Mouse (Mus musculus) kidney, embryonic 15.5 days (tissue): ENCODE results near the gene Krtap26-1. TPM values are rescaled to one million over a fixed set of nuclear protein-coding genes. Genes with fewer than 3 reads are reported as not detected.

Source experiments
- ATAC-seq: fragments of 200-750 bp; cut with Nextera tagmentation; replicated peaks from 2 replicates; pipeline ENCODE4 v1.8.0; 2017; ENCODE audit warnings: moderate TSS enrichment; ENCODE audit not compliant: low FRiP score
- H3K27ac ChIP-seq: fragments of 300-500 bp; sonication (generic); 2 replicates; pipeline ENCODE4 v1.5.1; 2015; ENCODE audit warnings: mild to moderate bottlenecking, inconsistent platforms
- H3K27me3 ChIP-seq: fragments of 300-500 bp; sonication (generic); 2 replicates; pipeline ENCODE4 v1.6.1; 2015; ENCODE audit warnings: inconsistent platforms
- H3K36me3 ChIP-seq: fragments of 300-500 bp; sonication (generic); 2 replicates; pipeline ENCODE4 v1.6.1; 2015; ENCODE audit warnings: inconsistent platforms
- H3K4me1 ChIP-seq: fragments of 300-500 bp; sonication (generic); 2 replicates; pipeline ENCODE4 v1.6.1; 2015; ENCODE audit warnings: inconsistent platforms
- H3K4me2 ChIP-seq: fragments of 300-500 bp; sonication (generic); 2 replicates; pipeline ENCODE4 v1.6.1; 2015; ENCODE audit warnings: moderate library complexity, mild to moderate bottlenecking, inconsistent platforms
- H3K4me3 ChIP-seq: fragments of 300-500 bp; sonication (generic); replicated peaks from 2 replicates; pipeline ENCODE4 v1.5.1; 2015; ENCODE audit warnings: mild to moderate bottlenecking, inconsistent platforms
- H3K9ac ChIP-seq: fragments of 300-500 bp; sonication (generic); 2 replicates; pipeline ENCODE4 v1.6.1; 2015; ENCODE audit warnings: mild to moderate bottlenecking, inconsistent platforms
- H3K9me3 ChIP-seq: fragments of 300-500 bp; sonication (generic); replicated peaks from 2 replicates; pipeline ENCODE4 v1.6.1; 2016; ENCODE audit warnings: inconsistent platforms
- WGBS: fragments of 180-500 bp; shearing (Covaris S2); methylation state at CpG from one replicate; pipeline ENCODE4 v1.1.7; 2015; ENCODE audit warnings: mixed read lengths; 5-methylcytosine and 5-hydroxymethylcytosine counted together
- polyA plus RNA-seq: library from polyadenylated mRNA; unstranded; fragments of >200 nt; fragmentation: Nextera tagmentation; extraction: Ambion mirVana; gene quantifications from 2 replicates; pipeline ENCODE4 v1.2.1, GENCODE M21; 2015

Gene Krtap26-1
- not detected in 2 replicates for polyA plus RNA-seq

GRCm38 (mm10) chr16:88647358-88647846, at the start of gene Krtap26-1:
Krtap26-1 (minus strand) TSS chr16:88647796.
- Histone ChIP-seq H3K4me3 (no peak within 1 kb of the TSS), H3K9ac (no peak within 1 kb of the TSS), H3K4me1 (peaks cover 8% of the 10 kb centered on the region; the same call in 1 of the 2 replicates), H3K27me3 (no peaks in the 10 kb centered on the region), H3K4me2 (peak within 1 kb of the TSS; percentile 12; the same call in 1 of the 2 replicates), H3K27ac (no peak within 1 kb of the TSS), H3K36me3 (no peaks in the 10 kb centered on the region), H3K9me3 (no peaks in the 10 kb centered on the region)
- 46% methylated on average over 10 of the region's 10 CpGs for WGBS
- peak; percentile 72 for ATAC-seq

- Histone ChIP-seq H3K27me3 (no peaks in the 10 kb centered on the region), H3K9ac (no peak overlapping the region), H3K9me3 (no peaks in the 10 kb centered on the region), H3K4me1 (0 out of 2 replicates have a peak, but pooled peaks cover 3% of the 10 kb centered on the region), H3K4me3 (no peak overlapping the region), H3K4me2 (no peak overlapping the region), H3K27ac (no peak overlapping the region), H3K36me3 (no peaks in the 10 kb centered on the region)
- WGBS = 62% methylated on average over 4 of the region's 4 CpGs
- ATAC-seq = no peak
Measured at GRCm38 (mm10) chr16:88696256-88696655, 48.7 kb upstream of the Krtap26-1 start.

- Histone ChIP-seq H3K36me3 (no peaks in the 10 kb centered on the region), H3K4me2 (no peak overlapping the region), H3K4me1 (no peaks in the 10 kb centered on the region), H3K4me3 (no peak overlapping the region), H3K27ac (no peak overlapping the region), H3K9ac (no peak overlapping the region), H3K9me3 (no peaks in the 10 kb centered on the region), H3K27me3 (no peaks in the 10 kb centered on the region)
- 68% methylated on average over 2 of the region's 2 CpGs for WGBS
- ATAC-seq = no peak
Measured at GRCm38 (mm10) chr16:88681282-88681681, 33.7 kb upstream of the Krtap26-1 start.

- H3K27me3 ChIP-seq = no peaks in the 10 kb centered on the region
- WGBS = 76% methylated on average over 6 of the region's 6 CpGs
- H3K27ac ChIP-seq = no peak overlapping the region
- ATAC-seq = no peak
- H3K9ac ChIP-seq = no peak overlapping the region
- H3K9me3 ChIP-seq = no peaks in the 10 kb centered on the region
- H3K4me1 ChIP-seq = no peaks in the 10 kb centered on the region
- no peak overlapping the region for H3K4me3 ChIP-seq
- no peaks in the 10 kb centered on the region for H3K36me3 ChIP-seq
- no peak overlapping the region for H3K4me2 ChIP-seq
Measured at GRCm38 (mm10) chr16:88679099-88679498, 31.5 kb upstream of the Krtap26-1 start.

- no peaks in the 10 kb centered on the region for H3K9me3 ChIP-seq
- H3K27ac ChIP-seq = no peak within 1 kb of the TSS
- no peaks in the 10 kb centered on the region for H3K4me1 ChIP-seq
- H3K4me2 ChIP-seq = no peak within 1 kb of the TSS
- ATAC-seq = no peak
- WGBS = 93% methylated on average over 4 of the region's 4 CpGs
- H3K4me3 ChIP-seq = no peak within 1 kb of the TSS
- H3K27me3 ChIP-seq = no peaks in the 10 kb centered on the region
- H3K9ac ChIP-seq = no peak within 1 kb of the TSS
- H3K36me3 ChIP-seq = no peaks in the 10 kb centered on the region
Measured at GRCm38 (mm10) chr16:88671571-88671970, 24.0 kb upstream of the Krtap26-1 start, which contains the start of gene Krtap27-1. Krtap27-1 (minus strand) TSS chr16:88671671.

GRCm38 (mm10) chr16:88657426-88657825, 9.8 kb upstream of the Krtap26-1 start:
- no peak for ATAC-seq
- WGBS = 41% methylated on average over 1 of the region's 1 CpGs
- Histone ChIP-seq H3K27ac (no peak overlapping the region), H3K4me3 (no peak overlapping the region), H3K4me1 (no peaks in the 10 kb centered on the region), H3K4me2 (no peak overlapping the region), H3K36me3 (no peaks in the 10 kb centered on the region), H3K9ac (no peak overlapping the region), H3K27me3 (no peaks in the 10 kb centered on the region), H3K9me3 (no peaks in the 10 kb centered on the region)

GRCm38 (mm10) chr16:88651952-88652351, 4.4 kb upstream of the Krtap26-1 start:
- no peak overlapping the region for H3K4me3 ChIP-seq
- H3K9me3 ChIP-seq = no peaks in the 10 kb centered on the region
- ATAC-seq = 0 out of 2 replicates have a peak, but pooled peaks have one; percentile 33
- H3K27ac ChIP-seq = no peak overlapping the region
- no peak overlapping the region for H3K4me2 ChIP-seq
- WGBS = 72% methylated on average over 2 of the region's 2 CpGs
- no peak overlapping the region for H3K9ac ChIP-seq
- no peaks in the 10 kb centered on the region for H3K27me3 ChIP-seq
- no peaks in the 10 kb centered on the region for H3K36me3 ChIP-seq
- peaks cover 8% of the 10 kb centered on the region; the same call in 1 of the 2 replicates for H3K4me1 ChIP-seq

GRCm38 (mm10) chr16:88651082-88651481, 3.5 kb upstream of the Krtap26-1 start:
- Histone ChIP-seq H3K27me3 (no peaks in the 10 kb centered on the region), H3K27ac (no peak overlapping the region), H3K9me3 (no peaks in the 10 kb centered on the region), H3K4me3 (no peak overlapping the region), H3K36me3 (no peaks in the 10 kb centered on the region), H3K4me2 (no peak overlapping the region), H3K4me1 (peaks cover 8% of the 10 kb centered on the region; the same call in 1 of the 2 replicates), H3K9ac (no peak overlapping the region)
- no peak for ATAC-seq
- 49% methylated on average over 1 of the region's 1 CpGs for WGBS

GRCm38 (mm10) chr16:88646366-88647111, 1.1 kb downstream of the Krtap26-1 start:
- no peak overlapping the region for H3K27ac ChIP-seq
- no peak for ATAC-seq
- no peaks in the 10 kb centered on the region for H3K27me3 ChIP-seq
- no peaks in the 10 kb centered on the region for H3K36me3 ChIP-seq
- no peaks in the 10 kb centered on the region for H3K9me3 ChIP-seq
- H3K4me3 ChIP-seq = no peak overlapping the region
- peaks cover 8% of the 10 kb centered on the region; the same call in 1 of the 2 replicates for H3K4me1 ChIP-seq
- no peak overlapping the region for H3K4me2 ChIP-seq
- WGBS = 79% methylated on average over 8 of the region's 8 CpGs
- H3K9ac ChIP-seq = no peak overlapping the region

GRCm38 (mm10) chr16:88640053-88640452, 7.5 kb downstream of the Krtap26-1 start:
- Histone ChIP-seq H3K36me3 (no peaks in the 10 kb centered on the region), H3K27me3 (no peaks in the 10 kb centered on the region), H3K4me2 (no peak overlapping the region), H3K9me3 (no peaks in the 10 kb centered on the region), H3K4me3 (no peak overlapping the region), H3K9ac (no peak overlapping the region), H3K27ac (no peak overlapping the region), H3K4me1 (no peaks in the 10 kb centered on the region)
- WGBS = 90% methylated on average over 3 of the region's 3 CpGs
- ATAC-seq = no peak

GRCm38 (mm10) chr16:88635142-88635541, 12.5 kb downstream of the Krtap26-1 start:
- H3K4me1 ChIP-seq = no peaks in the 10 kb centered on the region
- ATAC-seq = no peak
- no peaks in the 10 kb centered on the region for H3K27me3 ChIP-seq
- H3K36me3 ChIP-seq = no peaks in the 10 kb centered on the region
- no peak overlapping the region for H3K4me2 ChIP-seq
- no peak overlapping the region for H3K27ac ChIP-seq
- H3K9ac ChIP-seq = no peak overlapping the region
- WGBS = 48% methylated on average over 4 of the region's 4 CpGs
- no peaks in the 10 kb centered on the region for H3K9me3 ChIP-seq
- H3K4me3 ChIP-seq = no peak overlapping the region

GRCm38 (mm10) chr16:88631474-88631873, 16.1 kb downstream of the Krtap26-1 start:
- no peaks in the 10 kb centered on the region for H3K27me3 ChIP-seq
- peak; percentile 91 for ATAC-seq
- no peaks in the 10 kb centered on the region for H3K36me3 ChIP-seq
- no peak overlapping the region for H3K9ac ChIP-seq
- H3K4me2 ChIP-seq = no peak overlapping the region
- H3K9me3 ChIP-seq = no peaks in the 10 kb centered on the region
- H3K27ac ChIP-seq = 0 out of 2 replicates have a peak overlapping the region, but pooled peaks have one; percentile 23
- H3K4me3 ChIP-seq = no peak overlapping the region
- WGBS = 46% methylated on average over 4 of the region's 4 CpGs
- H3K4me1 ChIP-seq = no peaks in the 10 kb centered on the region
